Mouse (Mus musculus) small intestine, adult 2 months (tissue): ENCODE results near the gene Arhgap30. TPM values are rescaled to one million over a fixed set of nuclear protein-coding genes. Genes with fewer than 3 reads are reported as not detected.

Experiments used
- H3K27ac ChIP-seq: fragments of 200-500 bp; 2 replicates; pipeline ENCODE4 v1.5.1; 2012; ENCODE audit warnings: low read depth, low read length, control low read depth, inconsistent platforms; ENCODE audit not compliant: insufficient read depth
- H3K27me3 ChIP-seq: fragments of 200-500 bp; 2 replicates; pipeline ENCODE4 v1.6.1; 2012; ENCODE audit warnings: mild to moderate bottlenecking, moderate library complexity, low read length, inconsistent platforms; ENCODE audit not compliant: control insufficient read depth, insufficient read depth
- H3K36me3 ChIP-seq: fragments of 200-500 bp; 2 replicates; pipeline ENCODE4 v1.6.1; 2012; ENCODE audit warnings: mild to moderate bottlenecking, low read length, control low read depth, inconsistent platforms; ENCODE audit not compliant: control insufficient read depth, insufficient read depth
- H3K4me1 ChIP-seq: fragments of 200-500 bp; 2 replicates; pipeline ENCODE4 v1.6.1; 2012; ENCODE audit warnings: low read length, inconsistent platforms, mixed read lengths; ENCODE audit not compliant: control insufficient read depth, insufficient read depth, insufficient read length
- H3K4me3 ChIP-seq: fragments of 200-500 bp; 2 replicates; pipeline ENCODE4 v1.5.1; 2012; ENCODE audit warnings: low read depth, mild to moderate bottlenecking, control low read depth, inconsistent platforms, low read length, moderate library complexity
- CTCF ChIP-seq: fragments of 200-500 bp; IDR thresholded peaks from 2 replicates; pipeline ENCODE4 v1.5.1; 2012; ENCODE audit warnings: low read depth, mild to moderate bottlenecking, control low read depth, inconsistent platforms, low read length, moderate library complexity, mixed read lengths; ENCODE audit not compliant: insufficient replicate concordance, insufficient read length; ENCODE audit errors: extremely low read depth
- POLR2A ChIP-seq: fragments of 200-500 bp; IDR thresholded peaks from 2 replicates; pipeline ENCODE4 v1.6.1; 2012; ENCODE audit warnings: low read depth, mild to moderate bottlenecking, control low read depth, inconsistent platforms, low read length, moderate library complexity
- WGBS: fragments of 180-500 bp; shearing (Covaris S2); methylation state at CpG from one replicate; pipeline ENCODE4 v1.1.7; 2018; 5-methylcytosine and 5-hydroxymethylcytosine counted together
- polyA plus RNA-seq: library from polyadenylated mRNA; depleted of rRNA; stranded (reverse); fragments of >200 nt; gene quantifications from 2 replicates; pipeline ENCODE4 v1.2.3, GENCODE M21; 2012; rRNA removed

Arhgap30 gene
- 3.8 and 6.1 TPM in 2 replicates for polyA plus RNA-seq

DNA sequence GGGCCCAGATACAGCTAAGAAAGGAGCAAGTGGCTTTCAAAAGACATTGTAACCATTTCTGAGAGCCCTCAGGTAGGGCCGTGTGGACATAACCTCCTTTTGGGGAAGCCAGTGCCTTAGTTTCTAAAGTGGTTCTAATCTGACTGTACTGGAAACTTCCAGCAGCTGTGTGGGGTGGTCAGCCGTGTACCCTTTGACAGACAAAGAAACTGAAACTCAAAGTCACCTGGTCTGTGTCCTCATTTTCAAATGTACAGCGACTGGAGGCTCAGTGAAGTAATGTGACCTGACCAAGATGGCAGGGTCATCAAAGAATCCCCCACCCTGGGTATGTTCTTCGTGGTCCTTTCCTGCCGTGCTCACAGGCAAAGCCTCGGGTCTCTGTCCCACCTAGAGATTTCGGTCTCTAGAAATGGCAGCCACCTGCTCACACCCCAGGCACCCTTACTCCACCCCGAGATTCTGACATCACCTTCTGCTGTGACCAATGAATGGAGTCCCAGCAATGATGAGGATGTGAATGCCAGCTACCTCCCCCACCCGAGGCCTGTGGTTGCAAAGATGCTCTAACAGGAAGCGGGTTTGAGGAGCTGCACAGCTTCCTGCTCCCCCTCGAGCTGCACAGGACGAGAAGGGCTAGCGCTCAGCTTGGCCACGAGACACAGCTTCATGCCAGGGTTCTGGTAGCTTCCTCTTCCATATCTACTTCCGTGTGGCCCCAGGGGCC, at the start of gene Arhgap30:
TSS of gene Arhgap30 (plus strand) at position 579 of the 727 bp plus-strand sequence.
- Histone ChIP-seq H3K27ac (peak within 1 kb of the TSS; percentile 87), H3K4me1 (0 out of 2 replicates have a peak, but pooled peaks cover 2% of the 10 kb centered on the region), H3K4me3 (peak within 1 kb of the TSS; percentile 73), H3K27me3 (no peaks in the 10 kb centered on the region), H3K36me3 (no peaks in the 10 kb centered on the region)
- TF ChIP-seq CTCF (no peak), POLR2A (peak; percentile 29; the same call in 1 of the 2 replicates)
- WGBS = 68% methylated on average over 15 of the region's 15 CpGs

- H3K36me3 ChIP-seq = peaks cover 45% of the 10 kb centered on the region
- no peak for TF ChIP-seq CTCF
- no peak for TF ChIP-seq POLR2A
- peaks cover 11% of the 10 kb centered on the region for H3K4me1 ChIP-seq
- H3K27ac ChIP-seq = no peak overlapping the region
- 70% methylated on average over 16 of the region's 16 CpGs for WGBS
- H3K4me3 ChIP-seq = no peak overlapping the region
- no peaks in the 10 kb centered on the region for H3K27me3 ChIP-seq
Measured at GRCm38 (mm10) chr1:171342262-171343207, 46.2 kb upstream of the Arhgap30 start.

- WGBS = 58% methylated on average over 9 of the region's 9 CpGs
Measured at GRCm38 (mm10) chr1:171343922-171344677, 44.7 kb upstream of the Arhgap30 start.

DNA sequence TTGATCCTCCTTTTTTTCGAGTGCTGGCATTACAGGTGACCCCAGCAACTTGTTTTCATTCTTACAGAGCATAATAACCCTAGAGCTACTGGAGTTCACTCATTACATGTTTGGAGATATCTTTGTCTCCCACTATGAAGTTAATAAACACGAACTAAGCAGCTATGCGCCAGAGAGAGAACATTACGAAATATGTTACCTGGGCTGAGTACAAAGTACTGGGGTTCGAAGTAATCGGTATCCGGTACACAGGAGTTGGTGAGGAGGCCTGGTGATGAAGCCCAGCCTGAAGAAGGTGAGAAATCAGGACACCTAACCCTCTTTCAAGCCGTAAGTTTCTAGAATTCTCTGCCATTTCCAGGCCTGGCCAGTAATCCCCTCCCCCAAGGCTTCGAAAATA, 44.0 kb upstream of the Arhgap30 start:
- H3K27me3 ChIP-seq = no peaks in the 10 kb centered on the region
- H3K4me1 ChIP-seq = peaks cover 11% of the 10 kb centered on the region
- 55% methylated on average over 9 of the region's 9 CpGs for WGBS
- no peak for TF ChIP-seq POLR2A
- no peak for TF ChIP-seq CTCF
- peaks cover 28% of the 10 kb centered on the region for H3K36me3 ChIP-seq
- H3K4me3 ChIP-seq = peak overlapping the region; percentile 78
- H3K27ac ChIP-seq = peak overlapping the region; percentile 15; the same call in 1 of the 2 replicates

More at GRCm38 (mm10) chr1:171343922-171344677, 44.7 kb upstream of the Arhgap30 start:
- Histone ChIP-seq H3K27ac (peak overlapping the region; percentile 8; the same call in 1 of the 2 replicates), H3K4me3 (no peak overlapping the region), H3K4me1 (peaks cover 11% of the 10 kb centered on the region), H3K36me3 (peaks cover 32% of the 10 kb centered on the region), H3K27me3 (no peaks in the 10 kb centered on the region)
- TF ChIP-seq CTCF = no peak
- no peak for TF ChIP-seq POLR2A

DNA sequence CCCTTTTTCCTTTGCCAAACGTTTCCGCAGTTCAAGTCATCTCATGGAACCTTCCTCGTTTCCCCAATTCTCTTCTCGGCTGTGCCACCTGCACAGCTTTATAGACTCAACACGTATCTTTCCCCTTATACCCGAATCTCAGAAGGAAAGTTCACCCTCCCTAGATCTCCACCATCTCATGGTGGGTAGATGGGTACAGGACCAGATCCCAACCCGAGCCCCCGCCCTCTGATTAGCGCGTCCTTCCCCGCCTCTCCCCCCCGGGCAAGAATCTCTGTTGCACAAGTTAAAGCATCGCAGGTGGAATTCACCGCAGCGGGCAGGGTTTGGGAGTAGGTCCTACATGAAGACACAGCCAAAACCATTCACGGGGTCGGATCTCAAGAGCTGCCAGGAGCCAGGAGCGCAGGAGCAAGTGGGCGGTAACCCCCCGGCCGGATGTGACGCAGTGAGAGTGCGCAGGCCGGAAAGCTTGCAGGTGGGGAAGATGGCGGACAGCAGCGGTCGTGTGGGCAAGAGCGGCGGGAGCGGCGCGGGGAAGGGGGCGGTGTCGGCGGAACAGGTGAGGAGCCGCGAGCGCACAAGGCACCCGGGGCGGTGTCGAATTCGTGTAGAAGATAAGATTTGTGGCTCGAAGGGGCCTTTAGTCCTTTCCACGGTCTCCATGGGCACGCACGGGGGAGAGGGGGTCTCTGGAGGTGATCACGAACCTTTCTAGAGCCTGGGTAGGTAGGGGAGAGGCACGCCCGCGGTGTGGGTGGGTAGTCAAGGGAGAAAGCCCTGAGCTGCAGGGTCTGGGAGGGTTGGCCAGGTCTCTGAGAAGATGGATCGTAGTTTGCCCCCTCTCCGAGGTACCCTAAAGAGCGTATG, 43.3 kb upstream of the Arhgap30 start, which contains the start of the genes Nit1 and Pfdn2:
TSS of gene Nit1 (minus strand) at position 422 of the 870 bp plus-strand sequence.
TSS of gene Pfdn2 (plus strand) at position 446 of the 870 bp plus-strand sequence.
- under 1% methylated on average over 50 of the region's 53 CpGs for WGBS
- H3K4me1 ChIP-seq = peaks cover 11% of the 10 kb centered on the region
- no peaks in the 10 kb centered on the region for H3K27me3 ChIP-seq
- peak within 1 kb of the TSS; percentile 15; the same call in 1 of the 2 replicates for H3K27ac ChIP-seq
- H3K36me3 ChIP-seq = peaks cover 22% of the 10 kb centered on the region
- TF ChIP-seq POLR2A (peak; percentile 81), CTCF (no peak)
- H3K4me3 ChIP-seq = peak within 1 kb of the TSS; percentile 78

DNA sequence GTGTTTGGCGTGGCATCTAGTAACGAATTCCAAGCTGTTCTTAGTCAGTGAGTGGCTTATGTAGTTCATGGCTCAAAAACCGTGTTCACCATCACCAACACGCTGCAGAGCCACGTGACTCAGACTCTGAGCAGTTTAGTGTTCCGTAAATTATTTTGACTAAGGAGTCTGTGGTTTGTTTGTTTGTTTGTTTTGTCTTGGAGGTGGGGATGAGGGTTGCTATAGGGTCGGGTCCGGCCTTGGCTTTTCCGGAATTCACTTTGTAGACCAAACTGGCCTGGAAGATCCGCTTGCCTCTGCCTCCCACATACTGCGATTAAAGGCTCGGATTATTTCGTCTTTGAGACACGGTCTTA, 42.7 kb upstream of the Arhgap30 start:
- Histone ChIP-seq H3K4me1 (peaks cover 11% of the 10 kb centered on the region), H3K27me3 (no peaks in the 10 kb centered on the region), H3K27ac (no peak overlapping the region), H3K4me3 (peak overlapping the region; percentile 78), H3K36me3 (peaks cover 16% of the 10 kb centered on the region)
- WGBS = under 1% methylated on average over 14 of the region's 14 CpGs
- TF ChIP-seq POLR2A = no peak
- no peak for TF ChIP-seq CTCF
